Mouse (Mus musculus) lung, postnatal 0 days (tissue): Measurements from ENCODE around the gene Acvr2a.

ENCODE experiments used
- CTCF ChIP-seq: IDR thresholded peaks from 2 replicates; pipeline ENCODE4 v1.5.1; 2016; ENCODE audit warnings: antibody characterized with exemption, mild to moderate bottlenecking
- EP300 ChIP-seq: IDR thresholded peaks from 2 replicates; pipeline ENCODE4 v1.6.1; 2016; ENCODE audit warnings: antibody characterized with exemption, mild to moderate bottlenecking, control low read depth

DNA sequence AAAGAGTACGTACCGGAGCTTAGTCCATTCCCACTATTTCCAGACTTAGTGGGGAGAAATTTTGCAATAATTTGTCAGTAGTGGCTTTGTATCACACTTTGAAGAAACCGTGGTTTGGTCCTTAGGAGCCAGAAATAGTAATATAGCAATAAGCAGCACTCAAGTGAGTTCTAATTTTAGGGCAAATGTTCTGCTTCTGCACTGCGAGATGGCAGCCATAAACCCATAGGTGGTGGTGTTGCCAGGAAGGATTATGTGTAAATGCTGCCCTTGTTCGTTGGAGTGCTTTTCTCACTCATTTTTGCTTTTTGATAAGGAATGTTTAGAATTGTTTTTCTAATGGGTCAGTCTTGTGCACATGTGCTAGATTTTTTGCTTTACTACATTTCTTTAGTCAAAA is 18.4 kb downstream of the Acvr2a start:
- TF ChIP-seq CTCF (no peak; the same call in 1 of the 2 replicates), EP300 (no peak)
